Mouse (Mus musculus): ENCODE measurements around the gene Abca6.

The Abca6 gene

DNA sequence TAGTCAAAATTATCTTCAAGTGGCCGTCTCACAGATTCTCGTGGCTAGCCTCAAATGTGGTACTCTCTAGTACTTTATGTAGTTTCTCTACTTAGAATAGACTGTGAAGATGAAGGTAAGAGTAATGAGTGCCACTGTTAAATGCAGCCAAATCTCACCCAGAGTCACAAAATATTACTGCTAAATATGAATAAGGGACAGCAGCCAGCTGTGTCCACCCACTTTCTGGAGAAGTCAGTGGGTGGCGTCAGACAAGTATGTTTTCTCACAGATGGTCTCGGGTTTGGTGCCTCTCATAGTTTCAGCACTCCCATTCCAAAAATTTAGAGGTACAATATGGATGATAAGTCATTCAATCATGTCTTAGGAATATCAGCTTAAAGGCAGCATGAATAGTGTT lies 56.3 kb downstream of the Abca6 start:
- DNase-seq = no peak

GRCm38 (mm10) chr11:110171212-110171611 lies 80.4 kb downstream of the Abca6 start:
- DNase-seq = peak; percentile 7

GRCm38 (mm10) chr11:110167459-110168251 lies 83.9 kb downstream of the Abca6 start, which contains the start of gene Abca9:
Gene Abca9, minus strand, starts transcription at chr11:110168196.
- DNase-seq = no peak

GRCm38 (mm10) chr11:110165822-110166221 lies 85.8 kb downstream of the Abca6 start:
- DNase-seq = no peak

GRCm38 (mm10) chr11:110165409-110165808 lies 86.2 kb downstream of the Abca6 start:
- no peak for DNase-seq

GRCm38 (mm10) chr11:110157059-110157458 lies 94.5 kb downstream of the Abca6 start:
- DNase-seq = no peak

- no peak for DNase-seq
Observed at GRCm38 (mm10) chr11:110155985-110156384, 95.6 kb downstream of the Abca6 start.

GRCm38 (mm10) chr11:110147640-110148039 lies 103.9 kb downstream of the Abca6 start:
- no peak for DNase-seq

DNA sequence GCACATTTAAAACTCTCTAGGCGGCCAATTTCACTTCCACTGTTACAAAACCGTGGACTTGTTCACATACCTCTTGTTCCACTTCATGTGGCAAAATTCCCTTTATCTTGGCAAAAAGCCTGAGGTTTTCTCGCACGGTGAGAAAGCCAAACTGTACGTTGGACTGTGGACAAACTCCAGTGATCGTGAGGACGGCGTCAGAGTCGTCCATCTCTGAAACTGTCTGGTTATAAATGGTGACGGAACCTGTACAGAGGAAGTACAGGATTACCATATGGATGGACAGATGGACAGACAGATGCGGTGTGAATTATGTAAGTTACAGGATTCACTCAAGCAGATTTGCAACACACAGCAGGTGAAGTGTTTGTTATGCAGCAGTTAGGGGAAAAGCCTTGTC lies 106.2 kb downstream of the Abca6 start:
- no peak for DNase-seq

- no peak for DNase-seq
Observed at GRCm38 (mm10) chr11:110130760-110131159, 120.8 kb downstream of the Abca6 start.
